Mouse (Mus musculus) E14TG2a.4 (cell line): ENCODE measurements around the gene Rnasel.
A peak's percentile ranks its signal among the peaks of the same experiment; 100 is the strongest.

Source experiments
- CTCF ChIP-seq: conservative IDR thresholded peaks from 2 replicates; pipeline ENCODE4 v1.5.1; 2014; ENCODE audit warnings: low read length
- NANOG ChIP-seq: IDR thresholded peaks from 2 replicates; pipeline ENCODE4 v1.6.1; 2014; ENCODE audit warnings: borderline replicate concordance, low read length, mixed read lengths
- POU5F1 ChIP-seq: IDR thresholded peaks from 2 replicates; pipeline ENCODE4 v1.6.1; 2014; ENCODE audit warnings: low read length, borderline replicate concordance

- peak; percentile 79 for TF ChIP-seq CTCF
- TF ChIP-seq POU5F1, result no peak
- TF ChIP-seq NANOG, result no peak
Measured at GRCm38 (mm10) chr1:153742374-153743155, 6.7 kb upstream of the Rnasel start.
